Comparison of ENCODE assay signal across 21 mouse cellular contexts in the genomic region with DNA sequence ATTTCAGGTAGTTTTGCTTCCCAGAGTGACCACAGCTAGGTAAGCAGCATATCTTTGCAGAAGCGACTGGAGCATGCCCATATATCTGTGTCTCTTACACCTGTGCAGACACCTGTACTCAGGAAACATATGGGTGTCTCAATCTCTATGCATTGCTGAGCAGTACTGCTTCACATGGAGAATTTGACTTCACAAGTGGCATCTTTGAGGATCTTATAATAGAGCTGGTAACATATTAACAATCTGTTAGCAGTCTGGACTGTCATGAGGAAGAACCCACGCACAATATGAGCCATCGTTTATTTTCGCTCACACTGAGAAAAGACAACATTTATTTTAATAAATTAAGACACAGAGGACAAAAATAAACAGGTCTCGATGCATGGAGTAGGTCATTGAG.
A peak's percentile ranks its signal among the peaks of the same experiment; 100 is the strongest.
DNase-seq lines count a peak whose midpoint lies in the region; ATAC-seq lines count a peak whose summit lies in the region.
"Had no signal": no experiment of that assay in that cellular context is flagged by ENCODE, and none has a peak within 500 bp of the region (broad histone marks: within the 10 kb centered on the region; RNA-seq: fewer than 3 reads in every experiment).

No protein-coding gene starts in this region.

- ATAC-seq in midbrain, embryonic 13.5 days, result no peak
- no peak for ATAC-seq in midbrain, embryonic 15.5 days (replicated peaks)
- ATAC-seq in monocyte, adult 5-6 weeks (replicated peaks; ENCODE audit: insufficient number of reproducible peaks, low FRiP score, low TSS enrichment, poor library complexity, severe bottlenecking), result no peak
- ATAC-seq: hindbrain, embryonic 16.5 days; intestine, postnatal 0 days had no signal

- H3K27me3 ChIP-seq in midbrain, embryonic 13.5 days, result no peaks in the 10 kb centered on the region
- H3K27me3 ChIP-seq in midbrain, embryonic 15.5 days (replicated peaks), result no peaks in the 10 kb centered on the region
- H3K27me3 ChIP-seq: CH12.LX; embryonic facial prominence, embryonic 15.5 days; forebrain, embryonic 12.5 days had no signal

- H3K36me3 ChIP-seq in midbrain, embryonic 13.5 days, result no peaks in the 10 kb centered on the region
- H3K36me3 ChIP-seq in midbrain, embryonic 15.5 days (replicated peaks), result no peaks in the 10 kb centered on the region
- H3K36me3 ChIP-seq: embryonic facial prominence, embryonic 15.5 days; forebrain, embryonic 12.5 days had no signal

- DNase-seq in frontal cortex, postnatal 36 days (ENCODE audit: low spot score in 2 of 2), result peak; percentile 22 to 81
- DNase-seq in layer of hippocampus, postnatal 14 days (ENCODE audit: low spot score in 2 of 2), result peak; percentile 30 to 68
- peak; percentile 27 to 50 for DNase-seq in right cerebral cortex, postnatal 10 days (ENCODE audit: low spot score in 2 of 2)
- DNase-seq in adrenal gland, postnatal 10 days, result no peak
- DNase-seq in embryo, embryonic 10 days (ENCODE audit: low spot score), result no peak
- DNase-seq: adrenal gland, adult 8-10 months; cerebellum, adult 18-20 months; embryo, embryonic 11 days; gastrocnemius, adult 2 months; heart, adult 11 months; heart, postnatal 4 days; liver; lung, adult 18-20 months had no signal

- 86% methylated on average over 5 of the region's 5 CpGs for WGBS in midbrain, embryonic 13.5 days
- WGBS in midbrain, embryonic 15.5 days, result 81% methylated on average over 5 of the region's 5 CpGs

- no peak overlapping the region for H3K4me3 ChIP-seq in midbrain, embryonic 13.5 days (replicated peaks)
- no peak overlapping the region for H3K4me3 ChIP-seq in midbrain, embryonic 15.5 days
- H3K4me3 ChIP-seq: embryonic facial prominence, embryonic 15.5 days; forebrain, embryonic 12.5 days; gastrocnemius, adult 2 months had no signal

- no peak overlapping the region for H3K4me2 ChIP-seq in midbrain, embryonic 13.5 days (replicated peaks)
- no peak overlapping the region for H3K4me2 ChIP-seq in midbrain, embryonic 15.5 days
- H3K4me2 ChIP-seq: embryonic facial prominence, embryonic 15.5 days; forebrain, embryonic 12.5 days had no signal

- no peaks in the 10 kb centered on the region for H3K9me3 ChIP-seq in midbrain, embryonic 13.5 days
- no peaks in the 10 kb centered on the region for H3K9me3 ChIP-seq in midbrain, embryonic 15.5 days
- H3K9me3 ChIP-seq: embryonic facial prominence, embryonic 15.5 days; forebrain, embryonic 12.5 days had no signal

- 0 out of 2 replicates have a peak overlapping the region, but pooled peaks have one; percentile 6 for H3K27ac ChIP-seq in midbrain, embryonic 13.5 days
- H3K27ac ChIP-seq in midbrain, embryonic 15.5 days, result no peak overlapping the region
- H3K27ac ChIP-seq: embryonic facial prominence, embryonic 15.5 days; forebrain, embryonic 12.5 days; gastrocnemius, adult 2 months had no signal

- H3K9ac ChIP-seq in midbrain, embryonic 13.5 days (replicated peaks), result no peak overlapping the region
- H3K9ac ChIP-seq in midbrain, embryonic 15.5 days, result no peak overlapping the region
- H3K9ac ChIP-seq: embryonic facial prominence, embryonic 15.5 days; forebrain, embryonic 12.5 days had no signal

- H3K4me1 ChIP-seq in midbrain, embryonic 13.5 days (replicated peaks), result no peaks in the 10 kb centered on the region
- no peaks in the 10 kb centered on the region for H3K4me1 ChIP-seq in midbrain, embryonic 15.5 days
- H3K4me1 ChIP-seq: embryonic facial prominence, embryonic 15.5 days; forebrain, embryonic 12.5 days had no signal

Comparison
In these comparisons a context has a peak if more than half of its experiments do, and no peak if none do; other contexts are left out.
1. DNase-seq: peak in frontal cortex, postnatal 36 days (2 of 2), layer of hippocampus, postnatal 14 days (2 of 2) and right cerebral cortex, postnatal 10 days (2 of 2); none in adrenal gland, postnatal 10 days (single experiment) and embryo, embryonic 10 days (single experiment).